Mouse (Mus musculus): ENCODE data around the gene Agpat4. TPM values are rescaled to one million over a fixed set of nuclear protein-coding genes. Genes with fewer than 3 reads are reported as not detected.

Agpat4 gene
- 52.8 and 54.9 TPM in 2 replicates for polyA plus RNA-seq (2015; fragmentation: Nextera tagmentation; extraction: Ambion mirVana)

DNA sequence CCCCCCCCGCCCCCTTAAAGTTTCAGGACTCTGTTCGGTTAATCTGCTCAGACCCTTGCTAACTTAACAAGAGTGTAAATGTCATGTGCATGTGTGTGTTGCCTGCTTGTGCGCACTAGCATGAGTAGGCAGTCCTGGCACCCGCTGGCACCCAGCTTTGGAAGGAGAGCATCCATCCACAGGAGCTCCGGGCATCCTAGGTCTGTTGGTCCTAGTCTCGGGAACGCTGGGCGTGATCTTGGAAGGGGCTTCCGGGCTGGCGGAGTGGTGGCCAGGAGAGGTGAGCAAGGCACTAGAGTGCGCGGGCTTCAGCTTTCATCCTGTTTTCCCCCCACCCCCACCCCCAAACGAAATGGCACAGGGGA, at the start of gene Agpat4:
Gene Agpat4 (plus strand): TSS at position 144 of the 365 bp plus-strand sequence.

Other genes with a start within 250 kb of the Agpat4 start
- 56.0 and 68.1 TPM in 2 replicates for gene Map3k4, start 200.1 kb downstream of the Agpat4 start, polyA plus RNA-seq (2015; fragmentation: Nextera tagmentation; extraction: Ambion mirVana)